Mouse (Mus musculus) ES-Bruce4 (cell line): Measurements from ENCODE around the gene Cxcl9. TPM values are rescaled to one million over a fixed set of nuclear protein-coding genes. Genes with fewer than 3 reads are reported as not detected.
"Not testable (repeated sequence)": the region's sequence is repeated elsewhere in the genome, so short reads cannot be mapped to it uniquely, and the experiment has no call there.

ENCODE experiments used
- H3K27ac ChIP-seq: 2 replicates; pipeline ENCODE4 v1.5.1; 2012; ENCODE audit warnings: low read length, inconsistent platforms; ENCODE audit not compliant: insufficient read depth
- H3K27me3 ChIP-seq: 2 replicates; pipeline ENCODE4 v1.6.1; 2012; ENCODE audit warnings: mild to moderate bottlenecking, low read length, inconsistent platforms; ENCODE audit not compliant: control insufficient read depth, poor library complexity, insufficient read depth, severe bottlenecking
- H3K36me3 ChIP-seq: 2 replicates; pipeline ENCODE4 v1.6.1; 2012; ENCODE audit warnings: inconsistent platforms, mild to moderate bottlenecking, low read length, moderate library complexity; ENCODE audit not compliant: control insufficient read depth, poor library complexity, insufficient read depth, severe bottlenecking
- H3K4me1 ChIP-seq: one replicate; pipeline ENCODE4 v1.8.1; 2011; ENCODE audit warnings: low read length; ENCODE audit not compliant: control insufficient read depth, insufficient read depth
- H3K4me3 ChIP-seq: 2 replicates; pipeline ENCODE4 v1.5.1; 2011; ENCODE audit warnings: low read depth, mild to moderate bottlenecking, low read length
- H3K9ac ChIP-seq: 2 replicates; pipeline ENCODE4 v1.6.1; 2012; ENCODE audit warnings: low read depth, mild to moderate bottlenecking, inconsistent platforms; ENCODE audit not compliant: poor library complexity, severe bottlenecking
- H3K9me3 ChIP-seq: replicated peaks from 2 replicates; pipeline ENCODE4 v1.6.1; 2012; ENCODE audit warnings: mild to moderate bottlenecking, low read length, inconsistent platforms; ENCODE audit not compliant: control insufficient read depth, poor library complexity, insufficient read depth, severe bottlenecking
- CTCF ChIP-seq: IDR thresholded peaks from one replicate; pipeline ENCODE4 v1.8.1; 2011; ENCODE audit warnings: low read depth, low read length
- EP300 ChIP-seq: IDR thresholded peaks from 2 replicates; pipeline ENCODE4 v1.6.1; 2011; ENCODE audit warnings: low read depth, low read length; ENCODE audit not compliant: insufficient read depth
- POLR2A ChIP-seq: IDR thresholded peaks from one replicate; pipeline ENCODE4 v1.8.1; 2011; ENCODE audit warnings: low read length; ENCODE audit not compliant: insufficient read depth
- polyA plus RNA-seq: library from polyadenylated mRNA; stranded (reverse); fragments of >200 nt; gene quantifications from 2 replicates; pipeline ENCODE4 v1.2.4, GENCODE M21; 2011; ENCODE audit warnings: low read depth; ENCODE audit not compliant: missing spikeins, insufficient read depth, insufficient read length

Cxcl9 gene
- polyA plus RNA-seq, 1 experiment: not detected

DNA sequence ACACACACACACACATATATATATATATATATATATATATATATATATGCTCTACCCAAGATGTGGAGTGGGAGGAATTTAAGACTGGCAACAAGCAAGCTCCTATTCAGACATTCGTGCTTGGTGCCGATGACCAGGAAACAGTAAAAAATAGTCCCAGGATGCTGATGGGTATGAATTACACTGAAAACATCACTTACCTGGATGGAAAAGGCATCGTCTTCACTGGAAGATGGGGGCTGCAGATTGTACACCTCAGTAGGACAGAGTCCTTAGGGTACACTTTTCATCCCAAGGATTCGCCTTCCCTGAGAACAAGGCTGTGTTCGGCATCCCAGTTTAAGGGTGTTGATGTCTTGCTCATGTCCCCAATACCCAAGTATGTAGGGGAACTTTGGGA is 36.1 kb upstream of the Cxcl9 start:
- Histone ChIP-seq H3K4me1 (no peaks in the 10 kb centered on the region), H3K9me3 (no peaks in the 10 kb centered on the region), H3K9ac (no peak overlapping the region), H3K27me3 (no peaks in the 10 kb centered on the region), H3K36me3 (no peaks in the 10 kb centered on the region), H3K27ac (no peak overlapping the region), H3K4me3 (no peak overlapping the region)
- TF ChIP-seq CTCF: no peak
- no peak for TF ChIP-seq POLR2A
- TF ChIP-seq EP300: no peak

GRCm38 (mm10) chr5:92363179-92363578 is 35.3 kb upstream of the Cxcl9 start:
- no peak overlapping the region for H3K4me3 ChIP-seq
- TF ChIP-seq POLR2A (no peak), EP300 (no peak), CTCF (no peak)
- H3K4me1 ChIP-seq: no peaks in the 10 kb centered on the region

GRCm38 (mm10) chr5:92358767-92359455 is 31.0 kb upstream of the Cxcl9 start:
- TF ChIP-seq EP300: no peak
- TF ChIP-seq POLR2A: no peak
- no peak for TF ChIP-seq CTCF
- H3K4me3 ChIP-seq: no peak overlapping the region
- H3K9me3 ChIP-seq: no peaks in the 10 kb centered on the region
- H3K4me1 ChIP-seq: peaks cover 2% of the 10 kb centered on the region
- no peaks in the 10 kb centered on the region for H3K36me3 ChIP-seq
- H3K27me3 ChIP-seq: no peaks in the 10 kb centered on the region
- no peak overlapping the region for H3K9ac ChIP-seq
- H3K27ac ChIP-seq: no peak overlapping the region

More at GRCm38 (mm10) chr5:92363179-92363578, 35.3 kb upstream of the Cxcl9 start:
- no peaks in the 10 kb centered on the region for H3K27me3 ChIP-seq
- no peak overlapping the region for H3K9ac ChIP-seq
- H3K36me3 ChIP-seq: no peaks in the 10 kb centered on the region
- H3K9me3 ChIP-seq: no peaks in the 10 kb centered on the region
- H3K27ac ChIP-seq: no peak overlapping the region

DNA sequence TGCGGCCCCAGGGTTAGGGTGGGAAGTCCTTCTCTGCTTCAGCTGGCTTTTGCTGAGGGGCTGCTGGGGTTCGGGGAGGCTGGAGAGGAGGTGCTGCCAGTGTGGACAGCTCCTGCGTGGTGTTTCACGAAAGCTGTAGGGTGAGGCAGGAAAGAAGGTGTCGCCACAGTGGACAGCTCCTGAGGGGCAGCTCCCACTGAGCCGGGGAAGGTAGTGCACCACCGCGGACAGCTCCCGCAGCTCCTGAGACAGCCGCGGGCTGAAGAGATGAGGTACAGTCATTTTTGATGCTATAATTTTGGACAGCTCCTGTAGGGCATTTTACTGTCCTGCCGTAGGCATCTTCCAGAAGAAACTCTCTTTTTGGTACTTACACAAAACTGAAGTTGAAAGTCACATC is 30.2 kb upstream of the Cxcl9 start:
- Histone ChIP-seq H3K36me3 (no peaks in the 10 kb centered on the region), H3K27me3 (no peaks in the 10 kb centered on the region), H3K9ac (no peak overlapping the region), H3K27ac (no peak overlapping the region), H3K4me1 (peaks cover 2% of the 10 kb centered on the region), H3K4me3 (no peak overlapping the region), H3K9me3 (no peaks in the 10 kb centered on the region)
- TF ChIP-seq EP300: 0 out of 2 replicates have a peak, but pooled peaks have one; percentile 24
- TF ChIP-seq POLR2A: no peak

GRCm38 (mm10) chr5:92353517-92353916 is 25.6 kb upstream of the Cxcl9 start:
- H3K27ac ChIP-seq: no peak overlapping the region
- no peak overlapping the region for H3K9ac ChIP-seq
- no peaks in the 10 kb centered on the region for H3K36me3 ChIP-seq
- H3K4me3 ChIP-seq: no peak overlapping the region
- peaks cover 2% of the 10 kb centered on the region for H3K4me1 ChIP-seq
- no peaks in the 10 kb centered on the region for H3K27me3 ChIP-seq
- TF ChIP-seq CTCF: no peak
- no peak for TF ChIP-seq EP300
- no peak for TF ChIP-seq POLR2A
- no peaks in the 10 kb centered on the region for H3K9me3 ChIP-seq

- H3K27ac ChIP-seq, H3K36me3 ChIP-seq, H3K27me3 ChIP-seq: not testable (repeated sequence)
These were observed 24.8 kb upstream of the Cxcl9 start for GRCm38 (mm10) chr5:92352716-92353115.

More at GRCm38 (mm10) chr5:92352716-92353115, 24.8 kb upstream of the Cxcl9 start:
- H3K4me3 ChIP-seq, H3K9ac ChIP-seq, H3K9me3 ChIP-seq, H3K4me1 ChIP-seq: not testable (repeated sequence)
